Mouse (Mus musculus) embryonic facial prominence, embryonic 12.5 days (tissue): ENCODE data around the gene Traf2. TPM values are rescaled to one million over a fixed set of nuclear protein-coding genes. Genes with fewer than 3 reads are reported as not detected.
A peak's percentile ranks its signal among the peaks of the same experiment; 100 is the strongest.

Experiments
- ATAC-seq: fragments of 200-750 bp; cut with Nextera tagmentation; 2 replicates; pipeline ENCODE4 v1.8.0; 2017; ENCODE audit not compliant: insufficient number of reproducible peaks, insufficient read depth, low FRiP score, low TSS enrichment
- H3K27ac ChIP-seq: fragments of 300-500 bp; sonication (generic); 2 replicates; pipeline ENCODE4 v1.5.1; 2016; ENCODE audit warnings: mild to moderate bottlenecking
- H3K27me3 ChIP-seq: fragments of 300-500 bp; sonication (generic); 2 replicates; pipeline ENCODE4 v1.6.1; 2016; ENCODE audit warnings: mild to moderate bottlenecking, moderate library complexity
- H3K36me3 ChIP-seq: fragments of 300-500 bp; sonication (generic); 2 replicates; pipeline ENCODE4 v1.6.1; 2016; ENCODE audit warnings: mild to moderate bottlenecking
- H3K4me1 ChIP-seq: fragments of 300-500 bp; sonication (generic); 2 replicates; pipeline ENCODE4 v1.6.1; 2016
- H3K4me2 ChIP-seq: fragments of 300-500 bp; sonication (generic); replicated peaks from 2 replicates; pipeline ENCODE4 v1.6.1; 2016; ENCODE audit warnings: mild to moderate bottlenecking, moderate library complexity
- H3K4me3 ChIP-seq: fragments of 300-500 bp; sonication (generic); 2 replicates; pipeline ENCODE4 v1.5.1; 2016; ENCODE audit warnings: mild to moderate bottlenecking
- H3K9ac ChIP-seq: fragments of 300-500 bp; sonication (generic); 2 replicates; pipeline ENCODE4 v1.6.1; 2016; ENCODE audit warnings: mild to moderate bottlenecking, moderate library complexity
- H3K9me3 ChIP-seq: fragments of 300-500 bp; sonication (generic); 2 replicates; pipeline ENCODE4 v1.6.1; 2016; ENCODE audit warnings: mild to moderate bottlenecking, moderate library complexity
- WGBS: fragments of 180-500 bp; shearing (Covaris S2); methylation state at CpG from one replicate; pipeline ENCODE4 v1.1.7; 2016; 5-methylcytosine and 5-hydroxymethylcytosine counted together
- polyA plus RNA-seq: library from polyadenylated mRNA; unstranded; fragments of >200 nt; fragmentation: Nextera tagmentation; extraction: Ambion mirVana; gene quantifications from 2 replicates; pipeline ENCODE4 v1.2.1, GENCODE M21; 2016

The Traf2 gene
- polyA plus RNA-seq, 1 experiment from 2014 or later = 37.8 TPM

GRCm38 (mm10) chr2:25500576-25501405 is 45.9 kb downstream of the Traf2 start, which contains the start of gene Fbxw5:
Gene Fbxw5 (plus strand): TSS chr2:25500750.
- ATAC-seq = peak; percentile 81
- H3K9me3 ChIP-seq = no peaks in the 10 kb centered on the region
- peaks cover 13% of the 10 kb centered on the region for H3K4me1 ChIP-seq
- peaks cover 24% of the 10 kb centered on the region for H3K36me3 ChIP-seq
- H3K27ac ChIP-seq = peak within 1 kb of the TSS; percentile 72
- WGBS = under 1% methylated on average over 43 of the region's 44 CpGs
- H3K4me3 ChIP-seq = peak within 1 kb of the TSS; percentile 82
- H3K27me3 ChIP-seq = no peaks in the 10 kb centered on the region
- H3K9ac ChIP-seq = peak within 1 kb of the TSS; percentile 91
- peak within 1 kb of the TSS; percentile 95 for H3K4me2 ChIP-seq

- H3K9me3 ChIP-seq = no peaks in the 10 kb centered on the region
- peak overlapping the region; percentile 46; the same call in 1 of the 2 replicates for H3K27ac ChIP-seq
- ATAC-seq = no peak
- H3K4me2 ChIP-seq = peak overlapping the region; percentile 95
- H3K36me3 ChIP-seq = peaks cover 19% of the 10 kb centered on the region
- peak overlapping the region; percentile 82 for H3K4me3 ChIP-seq
- H3K9ac ChIP-seq = peak overlapping the region; percentile 53
- no peaks in the 10 kb centered on the region for H3K27me3 ChIP-seq
- WGBS = 75% methylated on average over 6 of the region's 6 CpGs
- peaks cover 13% of the 10 kb centered on the region for H3K4me1 ChIP-seq
Measured at GRCm38 (mm10) chr2:25500071-25500575, 46.6 kb downstream of the Traf2 start.

GRCm38 (mm10) chr2:25498622-25499478 is 47.9 kb downstream of the Traf2 start:
- no peak for ATAC-seq
- H3K36me3 ChIP-seq = peaks cover 6% of the 10 kb centered on the region
- H3K4me2 ChIP-seq = no peak overlapping the region
- no peaks in the 10 kb centered on the region for H3K27me3 ChIP-seq
- H3K9me3 ChIP-seq = no peaks in the 10 kb centered on the region
- H3K4me3 ChIP-seq = no peak overlapping the region
- 72% methylated on average over 15 of the region's 15 CpGs for WGBS
- peaks cover 13% of the 10 kb centered on the region for H3K4me1 ChIP-seq
- no peak overlapping the region for H3K27ac ChIP-seq
- H3K9ac ChIP-seq = no peak overlapping the region

GRCm38 (mm10) chr2:25497846-25498575 is 48.7 kb downstream of the Traf2 start:
- Histone ChIP-seq H3K9ac (no peak overlapping the region), H3K27ac (no peak overlapping the region), H3K4me1 (peaks cover 13% of the 10 kb centered on the region), H3K27me3 (no peaks in the 10 kb centered on the region), H3K36me3 (no peaks in the 10 kb centered on the region), H3K4me3 (no peak overlapping the region), H3K4me2 (no peak overlapping the region), H3K9me3 (no peaks in the 10 kb centered on the region)
- no peak for ATAC-seq
- 53% methylated on average over 6 of the region's 6 CpGs for WGBS

- 46% methylated on average over 4 of the region's 4 CpGs for WGBS
- Histone ChIP-seq H3K27me3 (no peaks in the 10 kb centered on the region), H3K27ac (no peak overlapping the region), H3K4me1 (peaks cover 6% of the 10 kb centered on the region), H3K4me3 (no peak overlapping the region), H3K9ac (no peak overlapping the region), H3K36me3 (no peaks in the 10 kb centered on the region), H3K4me2 (no peak overlapping the region), H3K9me3 (no peaks in the 10 kb centered on the region)
- ATAC-seq = no peak
Measured at GRCm38 (mm10) chr2:25496462-25496861, 50.3 kb downstream of the Traf2 start.

GRCm38 (mm10) chr2:25493476-25493961 is 53.2 kb downstream of the Traf2 start, which contains the start of gene Lcn12:
Gene Lcn12 (minus strand): TSS chr2:25493911.
- no peak for ATAC-seq

GRCm38 (mm10) chr2:25492988-25493387 is 53.8 kb downstream of the Traf2 start:
- Histone ChIP-seq H3K27me3 (no peaks in the 10 kb centered on the region), H3K27ac (no peak overlapping the region), H3K4me2 (no peak overlapping the region), H3K4me1 (no peaks in the 10 kb centered on the region), H3K4me3 (no peak overlapping the region), H3K9ac (no peak overlapping the region), H3K36me3 (no peaks in the 10 kb centered on the region), H3K9me3 (no peaks in the 10 kb centered on the region)
- WGBS = 72% methylated on average over 5 of the region's 5 CpGs
- ATAC-seq = no peak

More at GRCm38 (mm10) chr2:25493476-25493961, 53.2 kb downstream of the Traf2 start, which contains the start of gene Lcn12:
- Histone ChIP-seq H3K4me2 (no peak within 1 kb of the TSS), H3K4me1 (no peaks in the 10 kb centered on the region), H3K9me3 (no peaks in the 10 kb centered on the region), H3K9ac (no peak within 1 kb of the TSS), H3K27ac (no peak within 1 kb of the TSS), H3K36me3 (no peaks in the 10 kb centered on the region), H3K4me3 (no peak within 1 kb of the TSS), H3K27me3 (no peaks in the 10 kb centered on the region)
- 78% methylated on average over 5 of the region's 5 CpGs for WGBS

- Histone ChIP-seq H3K4me3 (no peak overlapping the region), H3K4me2 (no peak overlapping the region), H3K9me3 (no peaks in the 10 kb centered on the region), H3K27me3 (0 out of 2 replicates have a peak, but pooled peaks cover 4% of the 10 kb centered on the region), H3K36me3 (no peaks in the 10 kb centered on the region), H3K9ac (no peak overlapping the region), H3K4me1 (no peaks in the 10 kb centered on the region), H3K27ac (no peak overlapping the region)
- WGBS = 80% methylated on average over 7 of the region's 7 CpGs
- ATAC-seq = no peak
Measured at GRCm38 (mm10) chr2:25488671-25489068, 58.1 kb downstream of the Traf2 start.

GRCm38 (mm10) chr2:25487965-25488670 is 58.6 kb downstream of the Traf2 start:
- 72% methylated on average over 6 of the region's 6 CpGs for WGBS
- H3K4me1 ChIP-seq = no peaks in the 10 kb centered on the region
- H3K9ac ChIP-seq = no peak overlapping the region
- ATAC-seq = no peak
- H3K9me3 ChIP-seq = no peaks in the 10 kb centered on the region
- H3K36me3 ChIP-seq = no peaks in the 10 kb centered on the region
- no peak overlapping the region for H3K4me3 ChIP-seq
- H3K27ac ChIP-seq = no peak overlapping the region
- H3K27me3 ChIP-seq = 0 out of 2 replicates have a peak, but pooled peaks cover 4% of the 10 kb centered on the region
- H3K4me2 ChIP-seq = no peak overlapping the region

- H3K4me1 ChIP-seq = no peaks in the 10 kb centered on the region
- 64% methylated on average over 11 of the region's 11 CpGs for WGBS
- no peak overlapping the region for H3K4me2 ChIP-seq
- no peaks in the 10 kb centered on the region for H3K36me3 ChIP-seq
- no peak for ATAC-seq
- H3K27ac ChIP-seq = no peak overlapping the region
- H3K4me3 ChIP-seq = no peak overlapping the region
- no peak overlapping the region for H3K9ac ChIP-seq
- H3K9me3 ChIP-seq = no peaks in the 10 kb centered on the region
- 0 out of 2 replicates have a peak, but pooled peaks cover 4% of the 10 kb centered on the region for H3K27me3 ChIP-seq
Measured at GRCm38 (mm10) chr2:25484901-25485647, 61.7 kb downstream of the Traf2 start.
